Mouse (Mus musculus) liver, adult 2 months (tissue): Measurements from ENCODE around the gene Tcea2. TPM values are rescaled to one million over a fixed set of nuclear protein-coding genes. Genes with fewer than 3 reads are reported as not detected.

Experiments used
- DNase-seq: peaks from one replicate; pipeline ENCODE4 v3.0.0-alpha.2; 2011; ENCODE audit warnings: low read depth, low spot score; ENCODE audit errors: extremely low read depth
- H3K27ac ChIP-seq: fragments of 200-500 bp; replicated peaks from 2 replicates; pipeline ENCODE4 v1.5.1; 2012; ENCODE audit warnings: low read depth, mild to moderate bottlenecking, control low read depth, inconsistent platforms, low read length; ENCODE audit not compliant: insufficient read depth
- H3K27me3 ChIP-seq: fragments of 200-500 bp; 2 replicates; pipeline ENCODE4 v1.6.1; 2012; ENCODE audit warnings: mild to moderate bottlenecking, moderate library complexity, low read length, inconsistent platforms; ENCODE audit not compliant: control insufficient read depth, insufficient read depth
- H3K36me3 ChIP-seq: fragments of 200-500 bp; 2 replicates; pipeline ENCODE4 v1.6.1; 2012; ENCODE audit warnings: low read length, inconsistent platforms; ENCODE audit not compliant: control insufficient read depth, insufficient read depth
- H3K4me1 ChIP-seq: fragments of 200-500 bp; 2 replicates; pipeline ENCODE4 v1.6.1; 2011; ENCODE audit warnings: low read length; ENCODE audit not compliant: control insufficient read depth, insufficient read depth
- H3K4me3 ChIP-seq: fragments of 200-500 bp; 2 replicates; pipeline ENCODE4 v1.5.1; 2011; ENCODE audit warnings: low read depth, mild to moderate bottlenecking, control low read depth, low read length, moderate library complexity; ENCODE audit not compliant: insufficient read depth
- H3K79me2 ChIP-seq: fragments of 200-500 bp; 2 replicates; pipeline ENCODE4 v1.6.1; 2012; ENCODE audit warnings: inconsistent platforms, mild to moderate bottlenecking, low read length, moderate library complexity; ENCODE audit not compliant: control insufficient read depth, insufficient read depth
- H3K9ac ChIP-seq: fragments of 200-500 bp; 2 replicates; pipeline ENCODE4 v1.6.1; 2012; ENCODE audit warnings: low read depth, mild to moderate bottlenecking, control low read depth, inconsistent platforms, low read length
- CTCF ChIP-seq: fragments of 200-500 bp; IDR thresholded peaks from 2 replicates; pipeline ENCODE4 v1.5.1; 2011; ENCODE audit warnings: low read depth, low read length, control low read depth
- POLR2A ChIP-seq: fragments of 200-500 bp; IDR thresholded peaks from 2 replicates; pipeline ENCODE4 v1.6.1; 2011; ENCODE audit warnings: low read length, control low read depth; ENCODE audit not compliant: insufficient read depth; ENCODE audit errors: extremely low read depth
- WGBS: fragments of 180-500 bp; shearing (Covaris S2); methylation state at CpG from one replicate; pipeline ENCODE4 v1.1.7; 2018; 5-methylcytosine and 5-hydroxymethylcytosine counted together
- polyA plus RNA-seq: library from polyadenylated mRNA; depleted of rRNA; stranded (reverse); fragments of >200 nt; gene quantifications from 2 replicates; pipeline ENCODE4 v1.2.3, GENCODE M21; 2012
- total RNA-seq: library from RNA; depleted of rRNA; stranded (reverse); fragments of >200 nt; gene quantifications from 2 replicates; pipeline ENCODE4 v1.2.3, GENCODE M21; 2014

Tcea2 gene
- total and polyA plus RNA-seq, 2 experiments = 1.4 to 2.8 TPM

- WGBS = 88% methylated on average over 7 of the region's 7 CpGs
- Histone ChIP-seq H3K27ac (no peak overlapping the region), H3K9ac (no peak overlapping the region), H3K27me3 (no peaks in the 10 kb centered on the region), H3K4me3 (no peak overlapping the region), H3K36me3 (peaks cover 31% of the 10 kb centered on the region), H3K4me1 (no peaks in the 10 kb centered on the region), H3K79me2 (no peaks in the 10 kb centered on the region)
- TF ChIP-seq CTCF (no peak), POLR2A (no peak)
- DNase-seq = no peak
These were observed 21.6 kb upstream of the Tcea2 start for GRCm38 (mm10) chr2:181658528-181658927.

DNA sequence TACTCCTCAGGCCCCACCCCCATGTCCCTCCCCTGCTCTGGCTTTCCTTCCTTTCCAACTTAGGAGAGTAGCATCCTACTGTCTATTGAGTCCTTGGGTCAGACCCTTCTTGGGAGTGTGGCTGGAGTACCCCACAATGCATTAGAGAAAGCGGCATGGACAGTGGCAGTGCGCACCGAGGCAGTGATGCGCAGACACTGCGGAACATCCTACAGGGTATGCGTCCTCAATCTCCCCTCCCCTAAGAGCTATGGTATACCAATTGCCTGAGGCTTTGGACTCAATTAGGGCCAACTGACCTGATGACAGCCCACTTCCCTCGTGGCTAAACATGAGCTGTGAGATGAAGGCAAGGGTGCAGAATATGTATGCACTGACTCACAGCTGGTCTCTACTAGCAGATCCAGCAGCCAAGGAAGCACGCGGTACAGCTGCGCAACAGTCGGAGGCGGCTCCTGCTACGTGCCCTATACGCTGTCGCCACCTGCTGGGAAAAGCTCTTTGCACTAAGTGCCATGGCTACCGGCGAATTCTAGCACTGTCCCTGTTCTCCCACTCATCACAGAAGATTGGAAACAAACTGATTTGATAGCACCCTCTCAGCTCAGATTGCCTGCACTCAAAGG lies 21.1 kb upstream of the Tcea2 start:
- Histone ChIP-seq H3K79me2 (no peaks in the 10 kb centered on the region), H3K36me3 (peaks cover 26% of the 10 kb centered on the region), H3K9ac (no peak overlapping the region), H3K27ac (no peak overlapping the region), H3K27me3 (no peaks in the 10 kb centered on the region), H3K4me3 (no peak overlapping the region), H3K4me1 (no peaks in the 10 kb centered on the region)
- 45% methylated on average over 17 of the region's 17 CpGs for WGBS
- DNase-seq = peak; percentile 33
- TF ChIP-seq POLR2A = no peak
- peak; percentile 78 for TF ChIP-seq CTCF

GRCm38 (mm10) chr2:181659609-181660055 lies 20.5 kb upstream of the Tcea2 start:
- H3K27ac ChIP-seq = no peak overlapping the region
- no peaks in the 10 kb centered on the region for H3K27me3 ChIP-seq
- 21% methylated on average over 9 of the region's 9 CpGs for WGBS
- H3K4me3 ChIP-seq = no peak overlapping the region
- H3K79me2 ChIP-seq = no peaks in the 10 kb centered on the region
- H3K9ac ChIP-seq = no peak overlapping the region
- no peaks in the 10 kb centered on the region for H3K4me1 ChIP-seq
- H3K36me3 ChIP-seq = peaks cover 22% of the 10 kb centered on the region; the same call in 1 of the 2 replicates
- DNase-seq = peak; percentile 35
- no peak for TF ChIP-seq POLR2A
- peak; percentile 96 for TF ChIP-seq CTCF

DNA sequence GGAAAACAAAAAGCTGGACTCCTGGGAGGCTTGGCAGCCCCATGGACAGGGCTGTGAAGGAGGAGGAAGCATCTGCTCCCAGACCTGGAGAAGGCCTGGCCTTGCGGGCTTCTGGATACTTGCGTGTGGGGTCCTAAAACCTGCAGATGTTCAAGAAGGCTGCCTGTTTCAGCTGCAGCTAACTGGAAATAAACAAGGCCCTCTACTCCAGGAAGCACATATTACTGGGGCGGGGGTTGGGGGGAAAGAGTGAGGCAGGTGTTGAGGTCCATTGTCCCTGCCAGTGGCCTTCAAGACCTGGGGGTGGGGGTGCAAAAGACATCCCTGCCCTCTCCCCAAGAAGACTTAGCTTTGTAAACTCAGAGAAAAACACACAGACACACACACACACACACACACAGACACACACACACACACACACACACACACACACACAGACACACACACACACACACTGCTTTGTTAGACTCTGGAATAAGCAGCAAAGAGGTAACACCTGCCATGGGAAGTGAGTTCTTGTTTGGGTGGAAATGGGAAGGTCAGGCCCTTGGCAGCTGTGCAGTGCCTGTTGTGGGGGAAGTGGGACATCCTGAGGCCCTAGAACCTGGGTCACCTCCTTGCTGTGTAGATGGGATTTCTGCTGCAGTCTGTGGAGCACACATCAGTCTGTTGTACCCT lies 17.4 kb upstream of the Tcea2 start:
- no peak for TF ChIP-seq POLR2A
- TF ChIP-seq CTCF = no peak
- Histone ChIP-seq H3K9ac (no peak overlapping the region), H3K4me3 (no peak overlapping the region), H3K79me2 (no peaks in the 10 kb centered on the region), H3K4me1 (no peaks in the 10 kb centered on the region), H3K27ac (peak overlapping the region; percentile 74), H3K36me3 (peaks cover 2% of the 10 kb centered on the region; the same call in 1 of the 2 replicates), H3K27me3 (no peaks in the 10 kb centered on the region)
- 89% methylated on average over 3 of the region's 3 CpGs for WGBS
- no peak for DNase-seq

DNA sequence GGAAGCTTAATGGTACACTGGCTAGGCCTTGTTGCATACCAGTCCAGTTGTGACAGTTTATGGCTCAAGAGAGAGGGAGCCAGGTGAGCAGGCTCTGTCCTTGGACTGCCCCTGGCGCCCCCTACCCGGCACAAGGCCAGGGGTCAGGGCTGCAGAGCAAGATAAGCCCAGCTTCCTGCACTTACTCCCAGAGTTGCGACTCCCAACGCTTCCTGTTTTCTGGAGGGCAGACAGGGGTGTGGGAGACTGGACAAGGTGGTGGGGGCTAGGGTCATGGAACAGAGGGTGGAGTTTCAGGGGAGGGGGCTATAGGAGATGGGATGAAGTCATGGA lies 16.8 kb upstream of the Tcea2 start:
- H3K79me2 ChIP-seq = no peaks in the 10 kb centered on the region
- H3K27me3 ChIP-seq = no peaks in the 10 kb centered on the region
- peaks cover under 1% of the 10 kb centered on the region; the same call in 1 of the 2 replicates for H3K36me3 ChIP-seq
- H3K9ac ChIP-seq = no peak overlapping the region
- no peaks in the 10 kb centered on the region for H3K4me1 ChIP-seq
- no peak overlapping the region for H3K4me3 ChIP-seq
- H3K27ac ChIP-seq = peak overlapping the region; percentile 74
- TF ChIP-seq POLR2A (no peak), CTCF (no peak)
- no peak for DNase-seq
- 42% methylated on average over 4 of the region's 4 CpGs for WGBS

GRCm38 (mm10) chr2:181670285-181670912 lies 9.7 kb upstream of the Tcea2 start:
- peaks cover 4% of the 10 kb centered on the region; the same call in 1 of the 2 replicates for H3K79me2 ChIP-seq
- H3K36me3 ChIP-seq = no peaks in the 10 kb centered on the region
- H3K27ac ChIP-seq = peak overlapping the region; percentile 52
- H3K9ac ChIP-seq = peak overlapping the region; percentile 88
- H3K27me3 ChIP-seq = peaks cover 15% of the 10 kb centered on the region
- TF ChIP-seq POLR2A (no peak), CTCF (no peak)
- H3K4me3 ChIP-seq = peak overlapping the region; percentile 74
- WGBS = 6% methylated on average over 56 of the region's 56 CpGs
- DNase-seq = no peak
- H3K4me1 ChIP-seq = no peaks in the 10 kb centered on the region
